Mouse (Mus musculus) NIH3T3 (cell line): ENCODE measurements around the gene Gm19426.
A peak's percentile ranks its signal among the peaks of the same experiment; 100 is the strongest.

ENCODE experiments used
- DNase-seq: peaks from one replicate; pipeline ENCODE4 v3.0.0-alpha.2; 2012; ENCODE audit warnings: low read depth

The Gm19426 gene

DNA sequence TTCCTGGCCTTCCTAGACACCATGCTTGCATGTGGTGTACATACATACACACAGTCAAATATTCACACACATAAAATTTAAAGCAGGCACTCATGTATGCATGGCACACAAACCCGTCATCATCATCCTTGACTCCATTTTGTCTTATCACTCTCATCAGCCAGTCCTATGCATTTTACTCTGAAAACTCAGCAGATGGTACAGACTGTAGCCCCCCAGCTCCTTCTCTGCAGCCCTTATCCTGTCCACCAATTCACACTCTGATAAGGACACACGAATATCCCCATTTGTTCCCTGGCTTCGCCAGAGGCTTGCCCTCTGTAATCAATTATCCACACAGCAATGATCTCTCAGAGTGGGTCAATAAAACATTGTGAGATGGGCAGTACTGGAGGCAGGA lies 22.3 kb downstream of the Gm19426 start:
- no peak for DNase-seq

DNA sequence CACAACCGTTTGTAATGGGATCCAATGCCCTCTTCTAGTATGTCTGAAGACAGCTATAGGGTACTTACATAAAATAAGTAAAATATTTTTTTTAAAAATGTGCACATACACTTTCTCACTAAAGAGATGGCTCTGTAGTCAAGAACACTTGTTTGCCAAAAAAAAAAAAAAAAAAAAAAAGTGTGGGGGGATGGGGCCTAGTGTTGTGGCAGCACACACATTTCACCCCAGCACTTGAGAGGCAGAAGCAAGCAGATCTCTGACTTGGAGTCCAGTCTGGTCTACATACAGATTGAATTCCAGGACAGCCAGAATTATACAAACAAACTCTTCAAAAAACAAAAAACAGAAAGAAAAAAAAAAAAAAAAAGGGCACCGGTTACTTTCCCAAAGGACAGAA lies 22.7 kb downstream of the Gm19426 start:
- DNase-seq: no peak

DNA sequence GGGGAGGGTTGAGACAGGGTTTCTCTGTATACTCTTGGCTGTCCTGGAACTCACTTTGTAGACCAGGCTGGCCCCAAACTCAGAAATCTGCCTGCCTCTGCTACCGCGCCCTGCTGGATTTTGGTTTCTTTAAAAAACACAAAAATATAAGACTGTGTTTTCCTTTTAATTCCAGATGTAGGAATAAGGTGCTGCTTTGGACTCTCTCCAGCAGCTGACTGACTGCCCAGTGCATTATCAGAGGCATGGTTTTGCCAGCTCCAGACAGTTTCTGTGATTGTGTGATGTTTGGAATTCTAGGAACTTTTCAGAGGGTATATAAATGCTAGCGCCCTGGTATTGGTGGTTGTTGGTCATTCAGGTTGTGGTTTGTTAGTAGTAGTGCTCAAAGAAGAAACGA lies 26.1 kb downstream of the Gm19426 start:
- no peak for DNase-seq

DNA sequence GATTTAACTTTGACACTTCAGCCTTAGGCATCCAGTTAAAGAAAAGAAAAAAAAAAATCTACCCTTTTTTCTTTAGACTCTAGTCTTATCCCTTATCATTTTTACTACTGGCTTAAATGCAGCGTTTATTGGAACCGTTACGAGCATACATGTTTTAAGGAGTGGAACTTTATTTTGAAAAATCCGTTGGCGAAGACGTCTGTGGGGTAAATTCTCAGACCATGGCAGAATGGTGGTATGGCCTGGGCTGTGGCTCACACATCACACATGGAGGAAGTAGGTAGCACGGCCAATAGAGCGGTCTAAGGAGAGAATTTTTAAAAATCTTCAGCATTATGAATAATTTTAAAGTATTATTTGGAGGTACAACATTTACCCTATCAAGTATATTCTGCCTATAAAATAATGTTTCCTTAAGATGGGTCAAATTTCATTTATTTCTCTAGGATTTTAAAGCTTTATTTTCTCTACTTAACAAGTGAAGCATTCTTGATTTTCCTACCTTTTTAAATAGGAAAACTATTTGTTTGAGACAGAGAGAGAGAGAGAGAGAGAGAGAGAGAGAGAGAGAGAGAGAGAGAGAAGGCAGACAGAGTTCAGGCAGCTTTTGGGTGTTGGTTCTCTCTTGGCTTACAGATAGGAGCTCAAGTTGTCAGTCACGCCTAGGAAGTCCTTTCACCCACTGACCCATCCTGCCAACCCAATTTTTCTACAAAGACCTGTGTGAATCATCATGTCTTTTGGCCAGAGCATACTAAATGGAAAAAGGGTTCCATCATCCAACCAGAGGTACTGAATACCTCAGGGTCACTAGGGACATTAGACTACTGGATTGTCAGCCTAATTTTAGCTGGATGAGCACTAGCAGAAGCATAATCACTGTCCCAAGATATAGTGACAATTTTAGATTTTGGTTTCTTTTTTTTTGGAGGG lies 26.8 kb downstream of the Gm19426 start:
- peak; percentile 31 for DNase-seq

DNA sequence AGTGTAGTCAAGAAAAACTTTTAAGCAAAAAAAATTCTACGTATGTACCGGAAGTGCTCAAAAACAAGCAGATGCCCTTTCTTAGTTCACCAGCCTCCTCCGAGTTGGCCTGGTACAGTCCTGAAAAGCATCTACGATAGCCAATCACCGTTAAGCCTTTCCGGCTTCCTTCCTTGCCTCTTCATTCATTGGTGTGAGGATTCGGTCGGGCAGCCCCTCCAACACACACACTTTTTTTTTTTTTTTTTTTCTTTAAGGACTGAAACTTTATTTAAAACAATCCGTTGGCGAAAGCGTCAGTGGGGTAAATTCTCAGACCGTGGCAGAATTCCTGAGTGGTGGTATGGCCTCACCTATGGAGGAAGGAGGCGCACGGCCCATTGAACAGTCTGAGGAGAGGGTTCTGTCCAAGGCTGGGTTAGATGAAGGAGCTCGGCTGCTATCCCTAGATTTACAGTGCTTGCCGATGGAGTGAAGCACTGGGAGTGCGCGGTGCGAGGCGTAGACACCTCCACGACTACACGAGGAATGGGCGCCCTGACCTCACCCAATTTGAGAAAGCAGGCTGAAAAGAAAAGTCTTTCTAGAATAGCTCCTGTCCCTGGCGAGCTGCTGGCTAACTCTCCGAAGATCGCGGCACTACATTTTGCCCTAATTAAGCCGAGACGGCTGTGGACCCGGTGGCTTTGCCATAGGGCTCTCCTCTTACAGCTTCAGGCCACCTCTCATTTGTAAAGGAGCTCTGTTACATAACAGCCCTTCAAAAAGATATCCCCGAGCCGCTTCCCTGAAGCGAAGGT lies 27.7 kb downstream of the Gm19426 start:
- DNase-seq: peak; percentile 93

DNA sequence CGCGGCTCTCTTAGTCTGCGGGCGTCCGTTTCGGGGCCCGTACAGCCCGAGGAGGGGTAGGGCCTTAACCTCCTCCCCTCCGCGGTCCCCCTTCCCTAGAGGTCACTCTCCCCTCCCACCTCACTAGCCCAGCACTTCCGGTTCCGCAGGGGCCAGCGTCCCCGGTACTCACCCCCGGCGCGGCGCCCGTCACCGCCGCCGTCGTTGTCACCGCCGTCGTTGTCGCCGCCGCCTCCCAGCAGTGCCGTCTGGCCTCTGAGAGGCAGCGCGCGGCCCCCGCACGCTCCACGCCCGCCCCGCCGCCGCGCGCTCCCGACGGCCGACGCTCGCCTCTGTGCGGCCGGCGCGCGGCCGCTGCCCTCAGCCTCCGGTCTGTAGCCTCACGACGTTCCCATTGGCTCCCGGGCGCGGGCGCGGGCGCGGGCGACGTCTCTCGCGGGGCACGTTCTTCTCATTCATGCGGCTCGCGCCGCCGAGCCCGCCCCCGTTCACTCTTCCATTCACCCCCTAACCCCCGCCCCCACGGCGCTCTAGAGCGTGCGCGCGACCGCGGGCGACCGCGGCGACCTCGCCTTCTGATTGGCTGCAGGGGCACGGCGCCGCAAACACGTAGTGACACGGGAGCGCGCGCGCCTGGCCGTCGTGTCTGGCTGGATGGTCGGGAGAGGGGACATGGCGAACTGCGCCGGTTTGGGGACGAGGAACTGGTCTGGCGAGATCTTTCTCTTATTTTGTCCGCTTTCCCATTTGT lies 28.5 kb downstream of the Gm19426 start, which contains the start of gene Zdhhc5:
Gene Zdhhc5, minus strand, starts transcription at position 370 of the 751 bp plus-strand sequence.
- DNase-seq: peak; percentile 100

DNA sequence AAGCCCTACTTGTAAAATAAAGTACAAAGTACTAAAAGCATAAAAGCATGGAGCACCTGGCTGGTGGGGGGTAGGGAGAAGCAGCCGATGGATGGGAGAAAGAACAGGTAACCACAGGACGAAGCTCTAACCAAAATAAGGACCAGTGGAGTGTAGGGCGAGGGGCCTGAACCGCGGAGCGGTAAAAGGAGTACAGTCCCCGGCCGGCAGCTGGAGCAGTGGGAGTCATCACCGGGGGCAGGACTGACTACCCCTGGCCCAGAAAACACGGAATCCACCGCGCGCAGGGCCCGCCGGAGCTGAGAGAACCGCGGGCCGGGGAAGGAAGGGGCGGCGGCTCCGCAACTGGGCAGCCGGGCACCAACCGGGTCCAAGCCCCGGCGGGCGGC lies 29.0 kb downstream of the Gm19426 start:
- DNase-seq: no peak

DNA sequence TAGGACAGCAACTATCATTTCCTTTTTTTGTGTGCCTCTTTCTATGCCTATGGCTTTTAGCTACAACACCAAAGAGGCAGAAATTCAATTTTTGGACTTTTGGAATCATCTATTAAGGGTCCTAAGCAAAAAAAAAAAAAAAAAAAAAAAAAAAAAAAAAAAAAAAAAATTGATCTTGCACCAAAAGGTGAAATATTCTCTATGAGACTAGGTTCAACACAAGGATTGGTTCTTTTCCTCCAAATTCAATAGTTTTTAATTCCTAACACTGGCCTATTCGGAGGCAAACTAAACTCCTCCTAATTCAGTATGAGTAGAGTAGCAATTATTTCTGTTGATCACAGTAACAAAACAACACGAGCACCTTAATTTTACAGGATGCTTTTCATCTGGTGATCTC lies 31.6 kb downstream of the Gm19426 start:
- DNase-seq: no peak

DNA sequence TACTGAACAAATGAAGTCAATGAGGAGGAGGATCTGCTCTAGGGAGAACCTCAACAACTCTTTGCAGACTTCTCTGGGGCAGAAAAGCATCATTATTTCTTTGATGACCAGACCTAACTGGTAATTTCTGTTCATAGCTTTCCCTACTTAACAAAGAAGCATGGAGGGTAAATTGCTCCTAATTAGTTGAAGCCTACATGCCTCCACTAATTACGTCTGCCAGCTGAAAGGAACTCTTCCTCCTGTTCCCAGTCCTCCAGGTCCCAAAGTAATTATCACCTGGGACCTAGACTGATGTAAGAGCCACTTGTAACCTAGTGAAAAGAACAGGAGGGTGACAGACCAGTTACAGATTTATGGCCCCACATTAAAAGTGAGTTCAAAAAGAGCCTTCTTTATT lies 35.9 kb downstream of the Gm19426 start:
- no peak for DNase-seq

DNA sequence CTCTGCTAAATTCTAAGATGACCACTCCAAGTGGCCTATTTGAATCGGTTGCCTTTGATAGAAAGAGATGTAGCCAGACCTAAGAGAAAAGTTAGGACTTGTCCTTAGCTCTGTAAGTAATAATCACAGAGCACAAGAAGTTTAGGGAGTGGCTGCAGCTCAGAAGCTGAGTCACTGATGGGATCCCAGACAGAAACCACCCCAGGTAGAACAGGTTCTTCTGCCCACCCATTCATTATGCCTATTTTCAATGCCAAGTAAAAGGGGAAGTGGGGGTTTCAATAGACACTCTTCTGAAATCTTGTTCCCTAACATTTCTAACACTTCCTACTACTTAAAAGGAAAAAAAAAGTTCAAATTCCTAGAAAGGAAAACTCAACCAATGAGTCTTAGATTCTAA lies 38.2 kb downstream of the Gm19426 start:
- DNase-seq: no peak

DNA sequence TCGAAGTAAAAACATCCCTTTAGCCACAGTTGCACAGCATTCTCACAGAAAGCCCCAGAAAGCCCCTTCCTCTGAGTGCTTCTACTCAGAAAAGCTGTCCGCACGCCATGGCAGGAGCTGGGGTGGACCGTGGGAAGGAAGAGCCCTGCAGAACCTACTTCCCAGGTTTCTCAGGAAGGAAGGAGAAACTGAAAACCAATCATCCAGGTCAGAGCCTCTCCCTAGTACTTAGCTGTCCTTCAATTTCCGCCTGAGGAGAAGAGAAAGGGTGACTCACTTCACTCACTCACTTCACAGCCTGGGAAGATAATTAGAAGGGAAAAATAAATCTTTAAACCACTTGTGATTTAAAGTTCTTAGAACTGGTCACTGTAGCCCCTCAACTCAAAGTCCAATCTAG lies 39.1 kb downstream of the Gm19426 start:
- no peak for DNase-seq

DNA sequence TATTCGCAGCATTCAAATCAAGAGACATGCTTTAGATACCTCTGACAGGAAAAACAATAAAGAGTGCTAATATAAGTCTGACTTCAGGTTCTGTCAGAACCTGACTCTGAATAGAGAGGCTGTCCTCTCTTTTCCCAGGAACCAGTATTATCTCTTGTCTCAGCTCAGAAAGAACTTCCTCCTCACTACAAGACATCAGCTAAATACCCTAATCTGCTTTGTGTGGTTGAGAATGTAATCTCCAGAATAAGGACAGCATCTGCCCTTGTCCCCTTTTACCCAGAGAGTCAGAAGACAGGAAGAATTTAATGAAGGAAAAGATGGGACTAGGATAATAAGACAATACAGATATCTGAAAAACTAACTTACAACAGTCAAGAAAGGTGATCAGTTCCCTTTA lies 40.0 kb downstream of the Gm19426 start:
- no peak for DNase-seq

DNA sequence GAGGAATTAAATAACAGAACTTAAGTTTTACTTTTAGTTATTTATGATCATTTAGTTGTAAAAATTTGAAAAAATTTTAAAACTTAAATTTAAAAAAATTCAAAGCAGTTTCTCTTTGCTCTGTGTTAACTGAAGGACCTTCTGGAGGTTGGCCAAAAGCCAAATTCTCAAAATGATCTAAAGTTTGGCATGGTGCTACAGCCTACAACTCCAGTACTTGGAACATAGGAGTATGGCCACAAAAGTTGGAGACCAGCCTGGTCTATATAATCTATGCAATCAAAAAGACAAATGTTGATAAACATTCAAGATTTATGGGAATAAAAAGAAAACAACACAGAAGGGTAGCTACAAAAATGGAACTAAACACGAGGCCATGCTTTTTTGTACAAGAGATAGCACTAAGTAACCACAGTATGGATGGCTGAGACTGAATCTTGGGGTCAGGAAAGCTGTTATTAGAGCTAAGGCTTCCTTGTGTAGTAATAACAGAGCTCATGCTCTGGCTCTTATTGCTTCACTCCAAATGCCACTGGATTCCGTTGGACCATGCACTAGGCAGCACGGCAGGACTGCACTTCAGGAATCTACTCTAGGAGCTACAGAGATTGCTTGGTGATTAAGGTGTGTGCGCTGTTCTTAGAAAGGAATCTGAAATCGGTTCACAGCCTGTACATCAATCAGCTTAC lies 48.3 kb downstream of the Gm19426 start:
- no peak for DNase-seq
